Mouse (Mus musculus): ENCODE measurements around the gene Krtap5-1.
"Not testable (repeated sequence)": the region's sequence is repeated elsewhere in the genome, so short reads cannot be mapped to it uniquely, and the experiment has no call there.

DNA sequence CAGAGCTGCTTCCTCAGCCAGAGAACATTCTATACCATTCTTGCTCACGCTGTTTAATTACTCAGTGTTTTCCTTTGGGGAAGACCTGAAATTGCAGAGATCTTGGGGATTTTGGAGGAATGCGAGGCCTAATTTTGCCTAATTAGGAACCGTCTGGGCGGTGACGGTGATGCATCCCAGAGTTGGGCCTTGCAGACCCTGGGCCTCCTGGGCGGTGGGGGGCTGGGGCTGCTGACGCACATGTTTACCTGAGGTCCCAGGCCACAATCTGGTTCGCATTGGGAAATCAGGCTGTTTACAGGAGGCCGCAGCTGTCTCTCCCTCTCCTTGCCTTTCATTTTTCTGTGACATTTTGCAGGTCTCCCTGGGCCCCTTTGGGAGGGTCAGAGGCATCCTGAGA, 35.8 kb upstream of the Krtap5-1 start:
- not testable (repeated sequence) for TF ChIP-seq POLR2A (IDR thresholded peaks at IDR 0.05; ENCODE audit: low read depth, low read length); CTCF (IDR thresholded peaks at IDR 0.05; ENCODE audit: borderline replicate concordance, insufficient read depth, low read length)

All from embryonic fibroblast, embryonic 13.5 days (primary cell).